Mouse (Mus musculus): ENCODE data around the gene Abi2. TPM values are rescaled to one million over a fixed set of nuclear protein-coding genes. Genes with fewer than 3 reads are reported as not detected.
A peak's percentile ranks its signal among the peaks of the same experiment; 100 is the strongest.

The Abi2 gene
- total and polyA plus RNA-seq, 3 experiments: 15.0 to 75.2 (median 16.0) TPM

DNA sequence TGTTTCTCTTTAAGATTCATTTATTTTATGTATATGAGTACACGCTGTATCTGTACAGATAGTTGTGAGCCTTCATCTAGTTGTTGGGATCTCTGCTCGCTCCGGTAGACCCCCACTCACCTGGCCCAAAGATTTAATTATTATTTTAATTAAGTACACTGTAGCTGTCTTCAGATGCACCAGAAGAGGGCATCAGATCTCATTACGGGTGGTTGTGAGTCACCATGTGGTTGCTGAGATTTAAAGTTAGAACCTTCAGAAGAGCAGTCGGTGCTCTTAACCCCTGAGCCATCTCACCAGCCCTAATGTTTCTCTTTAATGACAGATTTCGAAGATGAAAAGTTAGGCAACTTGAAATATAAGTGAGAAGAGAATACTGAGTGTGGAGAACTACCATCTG is 120.7 kb downstream of the Abi2 start:
- TF ChIP-seq CTCF (IDR thresholded peaks at IDR 0.05 in 2 of 3, conservative IDR thresholded peaks at IDR 0.05 in 1 of 3; ENCODE audit: control insufficient read depth in 1 of 3, insufficient read depth in 1 of 3, low read depth in 2 of 3, low read length in 3 of 3, poor library complexity in 1 of 3, severe bottlenecking in 1 of 3) (peak in 1 of 3 experiments; percentile 12; a peak in 1 of 6 replicates), SMC3 (IDR thresholded peaks at IDR 0.05; ENCODE audit: low read depth, low read length) (peak; percentile 28; the same call in 1 of the 2 replicates), POLR2A (IDR thresholded peaks at IDR 0.05; ENCODE audit: control insufficient read depth in 1 of 2, insufficient read depth in 1 of 2, low read depth in 1 of 2, low read length in 2 of 2, poor library complexity in 1 of 2) (no peak), ETS1 (IDR thresholded peaks at IDR 0.05; ENCODE audit: low read depth, low read length) (no peak)
- no peaks in the 10 kb centered on the region for H3K79me2 ChIP-seq (ENCODE audit: control insufficient read depth, insufficient read depth, low read length, poor library complexity)
- H3K36me3 ChIP-seq (ENCODE audit: control insufficient read depth in 1 of 2, insufficient read depth in 2 of 2, low read length in 2 of 2): no peaks in the 10 kb centered on the region
- H3K9ac ChIP-seq (ENCODE audit: control insufficient read depth, low read depth, low read length, poor library complexity, severe bottlenecking): no peak overlapping the region
- no peaks in the 10 kb centered on the region for H3K9me3 ChIP-seq (replicated peaks; ENCODE audit: insufficient read depth, low read length)
- H3K27me3 ChIP-seq (ENCODE audit: control insufficient read depth in 1 of 2, insufficient read depth in 2 of 2, low read length in 2 of 2): no peaks in the 10 kb centered on the region; a peak in 1 of 4 replicates
- DNase-seq (ENCODE audit: low read depth, low spot score): no peak
- H3K4me1 ChIP-seq (ENCODE audit: control insufficient read depth in 1 of 2, insufficient read depth in 2 of 2, low read length in 2 of 2): no peaks in the 10 kb centered on the region
- no peak overlapping the region for H3K27ac ChIP-seq (ENCODE audit: control insufficient read depth, low read depth, low read length)
- no peak overlapping the region for H3K4me3 ChIP-seq (ENCODE audit: control insufficient read depth in 1 of 2, insufficient read depth in 1 of 2, low read depth in 2 of 2, low read length in 2 of 2)

GRCm38 (mm10) chr1:60530636-60531035 is 121.2 kb downstream of the Abi2 start:
- Histone ChIP-seq H3K4me1 (ENCODE audit: control insufficient read depth in 1 of 2, insufficient read depth in 2 of 2, low read length in 2 of 2) (no peaks in the 10 kb centered on the region), H3K4me3 (ENCODE audit: control insufficient read depth in 1 of 2, insufficient read depth in 1 of 2, low read depth in 2 of 2, low read length in 2 of 2) (no peak overlapping the region), H3K27ac (ENCODE audit: control insufficient read depth, low read depth, low read length) (no peak overlapping the region), H3K36me3 (ENCODE audit: control insufficient read depth in 1 of 2, insufficient read depth in 2 of 2, low read length in 2 of 2) (no peaks in the 10 kb centered on the region), H3K9me3 (replicated peaks; ENCODE audit: insufficient read depth, low read length) (no peaks in the 10 kb centered on the region), H3K27me3 (ENCODE audit: control insufficient read depth in 1 of 2, insufficient read depth in 2 of 2, low read length in 2 of 2) (no peaks in the 10 kb centered on the region; a peak in 1 of 4 replicates), H3K79me2 (ENCODE audit: control insufficient read depth, insufficient read depth, low read length, poor library complexity) (no peaks in the 10 kb centered on the region), H3K9ac (ENCODE audit: control insufficient read depth, low read depth, low read length, poor library complexity, severe bottlenecking) (no peak overlapping the region)
- no peak for TF ChIP-seq POLR2A (IDR thresholded peaks at IDR 0.05; ENCODE audit: control insufficient read depth in 1 of 2, insufficient read depth in 1 of 2, low read depth in 1 of 2, low read length in 2 of 2, poor library complexity in 1 of 2)
- TF ChIP-seq USF2 (IDR thresholded peaks at IDR 0.05; ENCODE audit: borderline replicate concordance in 1 of 2, insufficient read depth in 1 of 2, low read depth in 1 of 2, low read length in 2 of 2): no peak
- TF ChIP-seq KAT2A (conservative IDR thresholded peaks at IDR 0.05; ENCODE audit: low read depth, low read length): no peak
- no peak for TF ChIP-seq POLR2AphosphoS5 (IDR thresholded peaks at IDR 0.05; ENCODE audit: borderline replicate concordance, low read depth, low read length)
- no peak for DNase-seq (ENCODE audit: low read depth, low spot score)

Other genes starting within 250 kb of the Abi2 start
- gene Nbeal1, start 229.0 kb upstream of the Abi2 start, total RNA-seq (2012; rRNA removed): 2.0 and 2.5 TPM in 2 replicates
- 1 to 10 TPM in 1 of 2 experiments, not detected in 1; 1.5 TPM for gene Nbeal1, start 229.0 kb upstream of the Abi2 start, polyA plus RNA-seq (2012; ENCODE audit: insufficient read depth in 1 of 2, insufficient read length in 2 of 2, low read depth in 1 of 2, low replicate concordance in 2 of 2, missing spikeins in 1 of 2)
- gene Cyp20a1, start 66.3 kb upstream of the Abi2 start, total RNA-seq (2012; rRNA removed): 20.2 and 24.0 TPM in 2 replicates
- gene Cyp20a1, start 66.3 kb upstream of the Abi2 start, polyA plus RNA-seq (2012; ENCODE audit: insufficient read depth in 1 of 2, insufficient read length in 2 of 2, low read depth in 1 of 2, low replicate concordance in 2 of 2, missing spikeins in 1 of 2): 10 to 100 TPM in 1 of 2 experiments, not detected in 1; 14.5 TPM
- gene Raph1, start 157.5 kb downstream of the Abi2 start, total RNA-seq (2012; rRNA removed): 0.33 and 0.42 TPM in 2 replicates
- under 1 TPM in 1 of 2 experiments, not detected in 1; 0.67 TPM for gene Raph1, start 157.5 kb downstream of the Abi2 start, polyA plus RNA-seq (2012; ENCODE audit: insufficient read depth in 1 of 2, insufficient read length in 2 of 2, low read depth in 1 of 2, low replicate concordance in 2 of 2, missing spikeins in 1 of 2)

Measured in MEL (cell line).